Mouse (Mus musculus): ENCODE data around the gene H2al1b.
"Not testable (repeated sequence)": the region's sequence is repeated elsewhere in the genome, so short reads cannot be mapped to it uniquely, and the experiment has no call there.

DNA sequence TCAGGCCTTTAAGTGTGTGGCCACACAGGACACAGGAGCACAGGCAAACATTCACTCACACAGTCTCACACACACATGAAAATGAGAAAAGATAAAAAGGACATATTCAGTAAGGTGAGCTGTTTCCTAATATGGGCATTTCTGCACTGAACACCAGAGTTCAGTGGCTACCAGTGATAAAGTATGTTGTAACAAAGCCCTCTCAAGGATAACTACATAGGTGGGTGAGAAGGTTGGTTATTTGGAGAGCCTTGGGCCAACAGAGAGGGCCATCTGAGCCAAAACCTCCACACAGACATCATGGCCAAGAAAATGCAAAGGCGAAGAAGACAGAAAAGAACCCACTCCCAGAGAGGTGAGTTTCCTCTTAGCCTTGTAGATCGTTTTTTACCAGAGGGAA is 25.3 kb downstream of the H2al1b start, which contains the start of gene H2al1j:
- not testable (repeated sequence) for TF ChIP-seq MAX (IDR thresholded peaks at IDR 0.05); CTCF (IDR thresholded peaks at IDR 0.05; ENCODE audit: control insufficient read depth, insufficient read depth, insufficient read length)

All from C2C12 (cell line).